Mouse (Mus musculus) lung, postnatal 0 days (tissue): ENCODE data around the gene Lemd2.

Experiments used
- CTCF ChIP-seq: IDR thresholded peaks from 2 replicates; pipeline ENCODE4 v1.5.1; 2016; ENCODE audit warnings: antibody characterized with exemption, mild to moderate bottlenecking
- EP300 ChIP-seq: IDR thresholded peaks from 2 replicates; pipeline ENCODE4 v1.6.1; 2016; ENCODE audit warnings: antibody characterized with exemption, mild to moderate bottlenecking, control low read depth

DNA sequence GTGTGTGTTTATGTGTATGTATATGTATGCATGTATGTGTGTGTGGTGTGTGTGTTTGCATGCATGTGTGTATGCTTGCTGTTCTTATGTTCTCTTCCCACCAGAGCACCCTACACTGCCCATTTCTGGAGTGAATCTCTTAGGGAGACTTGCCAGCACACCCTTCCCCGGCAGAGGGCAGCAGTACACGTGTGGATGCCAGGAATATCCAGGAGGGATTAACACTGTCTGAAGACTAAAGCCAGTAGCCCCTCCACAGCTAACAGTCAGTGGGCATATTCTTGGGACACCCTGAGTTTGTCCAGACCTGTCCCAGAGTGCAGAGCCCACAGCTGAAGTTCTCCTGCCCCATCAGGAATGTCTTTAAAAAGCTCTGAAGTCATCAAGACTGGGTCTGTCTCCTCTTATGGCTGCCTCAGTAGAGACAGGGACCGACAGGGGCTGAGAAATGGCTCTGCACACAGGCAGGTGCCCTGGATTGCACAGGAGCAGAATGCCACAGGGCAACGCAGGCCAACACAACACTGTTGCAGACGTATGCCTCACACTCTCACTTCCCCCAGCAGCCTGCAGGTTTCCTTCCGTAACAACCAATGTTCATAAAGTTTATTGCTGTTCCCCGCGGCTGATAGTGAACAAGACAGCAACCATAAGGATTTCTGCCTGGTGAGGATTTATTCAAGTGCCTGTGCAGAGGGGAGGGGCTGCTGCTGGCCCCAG, 39.1 kb downstream of the Lemd2 start:
- TF ChIP-seq CTCF: peak; percentile 72
- TF ChIP-seq EP300: no peak
